Mouse (Mus musculus) cortical plate, adult 2 months (tissue): ENCODE measurements around the gene Hnrnpab.

Source experiments
- CTCF ChIP-seq: fragments of 200-500 bp; IDR thresholded peaks from 2 replicates; pipeline ENCODE4 v1.5.1; 2011; ENCODE audit warnings: mild to moderate bottlenecking, control low read depth, low read length; ENCODE audit not compliant: insufficient read depth; ENCODE audit errors: extremely low read depth
- POLR2A ChIP-seq: fragments of 200-500 bp; IDR thresholded peaks from 2 replicates; pipeline ENCODE4 v1.6.1; 2011; ENCODE audit warnings: mild to moderate bottlenecking, low read length, control low read depth; ENCODE audit not compliant: insufficient read depth; ENCODE audit errors: extremely low read depth

- no peak for TF ChIP-seq POLR2A
- no peak for TF ChIP-seq CTCF
Observed at GRCm38 (mm10) chr11:51555066-51555465, 51.6 kb downstream of the Hnrnpab start.
